12 mouse cellular contexts compared by ENCODE assay signal in genomic region chr9:86668590-86669252, GRCm38 (mm10). TPM values are rescaled to one million over a fixed set of nuclear protein-coding genes. Genes with fewer than 3 reads are reported as not detected.
DNase-seq lines count a peak whose midpoint lies in the region; ATAC-seq and TF ChIP-seq lines count a peak whose summit lies in the region.
"Had no signal": no experiment of that assay in that cellular context is flagged by ENCODE, and none has a peak within 500 bp of the region (broad histone marks: within the 10 kb centered on the region; RNA-seq: fewer than 3 reads in every experiment).

No protein-coding gene starts in this region.

- no peak overlapping the region for H3K4me3 ChIP-seq in forebrain, embryonic 10.5 days
- H3K4me3 ChIP-seq in forebrain, postnatal 0 days (ENCODE audit: low read depth, low read length): no peak overlapping the region
- no peak overlapping the region for H3K4me3 ChIP-seq in hindbrain, embryonic 14.5 days (replicated peaks; ENCODE audit: low read length)
- H3K4me3 ChIP-seq in hindbrain, embryonic 16.5 days (ENCODE audit: low read length): no peak overlapping the region
- no peak overlapping the region for H3K4me3 ChIP-seq in heart, embryonic 13.5 days
- H3K4me3 ChIP-seq in midbrain, embryonic 16.5 days (ENCODE audit: low read depth, low read length): no peak overlapping the region
- H3K4me3 ChIP-seq: limb, embryonic 12.5 days had no signal

- H3K27me3 ChIP-seq in forebrain, embryonic 10.5 days (ENCODE audit: poor library complexity, severe bottlenecking): no peaks in the 10 kb centered on the region
- H3K27me3 ChIP-seq in forebrain, postnatal 0 days (ENCODE audit: insufficient read depth, low read length): no peaks in the 10 kb centered on the region
- H3K27me3 ChIP-seq in hindbrain, embryonic 14.5 days (ENCODE audit: control insufficient read depth, insufficient read depth, low read length): no peaks in the 10 kb centered on the region
- no peaks in the 10 kb centered on the region for H3K27me3 ChIP-seq in hindbrain, embryonic 16.5 days (replicated peaks; ENCODE audit: control insufficient read depth, insufficient read depth, low read length)
- H3K27me3 ChIP-seq in heart, embryonic 13.5 days (replicated peaks): no peaks in the 10 kb centered on the region
- no peaks in the 10 kb centered on the region for H3K27me3 ChIP-seq in midbrain, embryonic 16.5 days (ENCODE audit: control insufficient read depth, insufficient read depth, low read depth, low read length)
- H3K27me3 ChIP-seq: limb, embryonic 12.5 days had no signal

- WGBS in forebrain, embryonic 10.5 days: 14% methylated on average over 8 of the region's 8 CpGs
- WGBS in forebrain, postnatal 0 days: 16% methylated on average over 8 of the region's 8 CpGs
- WGBS in hindbrain, embryonic 14.5 days: 37% methylated on average over 8 of the region's 8 CpGs
- 30% methylated on average over 8 of the region's 8 CpGs for WGBS in hindbrain, embryonic 16.5 days
- WGBS in heart, embryonic 13.5 days: 43% methylated on average over 8 of the region's 8 CpGs
- 12% methylated on average over 8 of the region's 8 CpGs for WGBS in midbrain, embryonic 16.5 days

- H3K27ac ChIP-seq in forebrain, embryonic 10.5 days: no peak overlapping the region
- H3K27ac ChIP-seq in forebrain, postnatal 0 days (ENCODE audit: low read depth, low read length): no peak overlapping the region
- no peak overlapping the region for H3K27ac ChIP-seq in hindbrain, embryonic 14.5 days
- H3K27ac ChIP-seq in hindbrain, embryonic 16.5 days (ENCODE audit: low read depth, low read length): no peak overlapping the region
- H3K27ac ChIP-seq in heart, embryonic 13.5 days (replicated peaks): peak overlapping the region; percentile 73
- H3K27ac ChIP-seq in midbrain, embryonic 16.5 days (ENCODE audit: low read length): no peak overlapping the region
- H3K27ac ChIP-seq: hindbrain, postnatal 0 days; limb, embryonic 12.5 days had no signal

- no peaks in the 10 kb centered on the region for H3K9me3 ChIP-seq in forebrain, embryonic 10.5 days
- H3K9me3 ChIP-seq in forebrain, postnatal 0 days (ENCODE audit: low read length): no peaks in the 10 kb centered on the region
- no peaks in the 10 kb centered on the region for H3K9me3 ChIP-seq in hindbrain, embryonic 14.5 days (ENCODE audit: control insufficient read depth, low read length)
- H3K9me3 ChIP-seq in hindbrain, embryonic 16.5 days (ENCODE audit: control insufficient read depth, low read length): no peaks in the 10 kb centered on the region
- no peaks in the 10 kb centered on the region for H3K9me3 ChIP-seq in heart, embryonic 13.5 days
- no peaks in the 10 kb centered on the region for H3K9me3 ChIP-seq in midbrain, embryonic 16.5 days (replicated peaks; ENCODE audit: control insufficient read depth, low read length, poor library complexity, severe bottlenecking)
- H3K9me3 ChIP-seq: limb, embryonic 12.5 days had no signal

- intact Hi-C loops in left cerebral cortex, postnatal 36 days (cut with DNase I): no loop called here

- TF ChIP-seq CTCF in forebrain, postnatal 0 days (IDR thresholded peaks at IDR 0.05; ENCODE audit: low read depth): no peak

- H3K4me1 ChIP-seq in forebrain, embryonic 10.5 days: peaks cover 17% of the 10 kb centered on the region
- no peaks in the 10 kb centered on the region for H3K4me1 ChIP-seq in forebrain, postnatal 0 days (ENCODE audit: insufficient read depth)
- H3K4me1 ChIP-seq in hindbrain, embryonic 14.5 days (replicated peaks; ENCODE audit: control insufficient read depth, insufficient read depth, low read length): no peaks in the 10 kb centered on the region
- H3K4me1 ChIP-seq in hindbrain, embryonic 16.5 days (ENCODE audit: control insufficient read depth, insufficient read depth, low read depth, low read length): no peaks in the 10 kb centered on the region
- peaks cover 38% of the 10 kb centered on the region for H3K4me1 ChIP-seq in heart, embryonic 13.5 days
- H3K4me1 ChIP-seq in midbrain, embryonic 16.5 days (ENCODE audit: control insufficient read depth, insufficient read depth, low read length): no peaks in the 10 kb centered on the region

- no peak overlapping the region for H3K4me2 ChIP-seq in forebrain, postnatal 0 days (ENCODE audit: low read depth)
- H3K4me2 ChIP-seq in hindbrain, embryonic 14.5 days (replicated peaks): no peak overlapping the region
- H3K4me2 ChIP-seq in hindbrain, embryonic 16.5 days (ENCODE audit: low read length): no peak overlapping the region
- peak overlapping the region; percentile 34 for H3K4me2 ChIP-seq in heart, embryonic 13.5 days
- no peak overlapping the region for H3K4me2 ChIP-seq in midbrain, embryonic 16.5 days (ENCODE audit: low read length)
- H3K4me2 ChIP-seq: limb, embryonic 12.5 days had no signal

- no peaks in the 10 kb centered on the region for H3K36me3 ChIP-seq in forebrain, embryonic 10.5 days (replicated peaks)
- no peaks in the 10 kb centered on the region for H3K36me3 ChIP-seq in forebrain, postnatal 0 days (ENCODE audit: insufficient read depth)
- H3K36me3 ChIP-seq in hindbrain, embryonic 14.5 days (replicated peaks; ENCODE audit: control insufficient read depth, insufficient read depth): no peaks in the 10 kb centered on the region
- H3K36me3 ChIP-seq in hindbrain, embryonic 16.5 days (ENCODE audit: control insufficient read depth, insufficient read depth, low read length): no peaks in the 10 kb centered on the region
- H3K36me3 ChIP-seq in heart, embryonic 13.5 days: 0 out of 2 replicates have a peak, but pooled peaks cover 3% of the 10 kb centered on the region
- H3K36me3 ChIP-seq in midbrain, embryonic 16.5 days (ENCODE audit: control insufficient read depth, insufficient read depth, low read length): no peaks in the 10 kb centered on the region
- H3K36me3 ChIP-seq: limb, embryonic 12.5 days had no signal

- H3K9ac ChIP-seq in forebrain, postnatal 0 days: no peak overlapping the region
- no peak overlapping the region for H3K9ac ChIP-seq in hindbrain, embryonic 14.5 days
- H3K9ac ChIP-seq in hindbrain, embryonic 16.5 days (ENCODE audit: low read depth, low read length): no peak overlapping the region
- no peak overlapping the region for H3K9ac ChIP-seq in heart, embryonic 13.5 days
- no peak overlapping the region for H3K9ac ChIP-seq in midbrain, embryonic 16.5 days (ENCODE audit: low read depth, low read length)
- H3K9ac ChIP-seq: limb, embryonic 12.5 days; liver, postnatal 0 days had no signal

- DNase-seq in forebrain, embryonic 10.5 days (ENCODE audit: extremely low spot score, low spot score): peak; percentile 20
- no peak for DNase-seq in forebrain, postnatal 0 days
- DNase-seq in hindbrain, embryonic 14.5 days (ENCODE audit: low spot score): no peak
- DNase-seq in left cerebral cortex, postnatal 36 days (ENCODE audit: low spot score in 2 of 2): no peak
- DNase-seq in urinary bladder, postnatal 14 days (ENCODE audit: low spot score): no peak
- DNase-seq: cerebellum, adult 2 months; liver, postnatal 0 days had no signal

- ATAC-seq in forebrain, postnatal 0 days: no peak
- 0 out of 2 replicates have a peak, but pooled peaks have one; percentile 24 for ATAC-seq in hindbrain, embryonic 14.5 days (ENCODE audit: low FRiP score)
- no peak for ATAC-seq in hindbrain, embryonic 16.5 days
- ATAC-seq in heart, embryonic 13.5 days (ENCODE audit: extremely low read depth, insufficient number of reproducible peaks, low FRiP score, low TSS enrichment): peak; percentile 37; the same call in 1 of the 2 replicates
- ATAC-seq in midbrain, embryonic 16.5 days: peak; percentile 85
- ATAC-seq: hindbrain, postnatal 0 days; liver, postnatal 0 days had no signal

RNA-seq across cellular contexts. Expression of gene Me1, which starts 27.0 kb away (rescaled TPM):
- polyA plus RNA-seq in forebrain, embryonic 10.5 days (2016; fragmentation: Nextera tagmentation; extraction: Ambion mirVana): 8.1 and 9.1 TPM in 2 replicates
- 26.2 and 26.6 TPM in 2 replicates for total RNA-seq in forebrain, postnatal 0 days (2014; rRNA removed)
- polyA plus RNA-seq in forebrain, postnatal 0 days (2015; fragmentation: Nextera tagmentation; extraction: Ambion mirVana): 38.4 and 47.2 TPM in 2 replicates
- polyA plus RNA-seq in hindbrain, embryonic 14.5 days (2014; fragmentation: Nextera tagmentation; extraction: Ambion mirVana): 53.5 and 61.8 TPM in 2 replicates
- polyA plus RNA-seq in hindbrain, embryonic 16.5 days (2015; fragmentation: Nextera tagmentation; extraction: Ambion mirVana): 40.8 and 55.5 TPM in 2 replicates
- 32.2 and 32.6 TPM in 2 replicates for polyA plus RNA-seq in heart, embryonic 13.5 days (2015; fragmentation: Nextera tagmentation; extraction: Ambion mirVana)
- polyA plus RNA-seq in midbrain, embryonic 16.5 days (2015; fragmentation: Nextera tagmentation; extraction: Ambion mirVana): 44.8 and 51.5 TPM in 2 replicates
- total RNA-seq in left cerebral cortex, postnatal 36 days (2021): 10 to 100 TPM; 46.3 to 57.0 TPM

Comparison
In these comparisons a context has a peak if more than half of its experiments do, and no peak if none do; other contexts are left out.
1. ATAC-seq: peak in hindbrain, embryonic 14.5 days (single experiment), heart, embryonic 13.5 days (single experiment) and midbrain, embryonic 16.5 days (single experiment); none in forebrain, postnatal 0 days (single experiment) and hindbrain, embryonic 16.5 days (single experiment).